Mouse (Mus musculus): ENCODE measurements around the gene Klhl26.

Gene Klhl26

GRCm38 (mm10) chr8:70501820-70502529 lies 25.2 kb upstream of the Klhl26 start:
- DNase-seq, result no peak

GRCm38 (mm10) chr8:70500386-70501301 lies 23.9 kb upstream of the Klhl26 start:
- DNase-seq, result no peak

GRCm38 (mm10) chr8:70495771-70496062 lies 18.9 kb upstream of the Klhl26 start:
- DNase-seq, result no peak

GRCm38 (mm10) chr8:70495001-70495770 lies 18.4 kb upstream of the Klhl26 start:
- no peak for DNase-seq

DNA sequence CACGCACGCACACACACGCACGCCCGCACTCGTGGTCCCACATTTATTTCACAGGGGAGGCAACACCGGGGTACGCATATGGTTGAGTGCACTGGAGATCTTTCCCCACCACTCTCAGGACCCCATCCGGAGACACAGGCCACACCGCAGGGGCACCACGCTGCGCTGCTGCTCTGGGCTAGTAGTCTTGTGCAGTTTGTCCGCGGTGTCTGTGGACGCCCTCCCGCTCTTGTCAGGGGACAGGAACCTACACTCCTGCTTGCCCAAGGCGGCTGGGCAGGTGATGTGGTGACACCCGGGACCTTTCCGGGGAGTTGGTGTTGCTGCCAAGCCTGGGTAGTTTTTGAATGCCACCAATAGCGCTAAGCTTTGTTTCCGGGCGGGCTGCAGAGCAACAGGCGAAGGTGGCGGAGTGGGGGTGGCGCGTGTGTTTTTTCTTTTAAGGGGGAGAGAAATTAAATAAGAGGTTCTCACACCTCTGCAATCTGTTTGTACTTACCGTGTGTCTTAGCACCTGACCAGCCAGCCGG lies 17.7 kb upstream of the Klhl26 start:
- no peak for DNase-seq

GRCm38 (mm10) chr8:70493692-70494415 lies 17.1 kb upstream of the Klhl26 start:
- no peak for DNase-seq

GRCm38 (mm10) chr8:70492664-70493640 lies 16.2 kb upstream of the Klhl26 start, which contains the start of gene Crlf1:
Gene Crlf1 (plus strand): TSS chr8:70493158.
- no peak for DNase-seq

DNA sequence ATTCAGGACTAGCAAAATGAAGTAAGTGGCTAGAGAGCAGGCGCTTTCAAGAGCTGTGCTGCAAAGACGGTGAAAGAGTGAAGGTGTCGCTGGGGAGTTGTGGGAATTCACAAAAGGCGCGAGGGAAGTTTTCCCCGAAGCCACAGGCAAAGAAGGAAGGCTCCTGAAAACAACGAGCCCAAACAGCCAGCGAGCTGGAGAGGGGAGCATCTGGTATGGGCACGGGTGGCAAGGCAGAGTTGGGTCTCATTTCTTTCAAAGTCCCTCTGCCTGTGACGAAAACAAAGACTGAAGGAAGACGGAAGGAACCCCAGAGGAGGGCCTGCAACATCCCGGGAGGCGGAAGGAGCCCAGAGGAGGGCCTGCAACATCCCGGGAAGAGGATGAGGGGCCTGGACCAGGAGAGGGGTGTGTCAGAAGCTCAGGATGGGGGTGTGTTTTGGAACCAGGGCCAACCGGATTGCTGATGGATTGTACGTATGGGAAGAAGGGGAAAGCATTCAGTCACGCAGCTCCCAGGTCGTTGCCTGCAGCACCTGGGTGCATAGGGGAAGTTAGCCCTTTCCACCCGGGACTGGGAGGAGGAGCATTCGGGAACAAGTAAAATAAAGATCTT lies 14.2 kb upstream of the Klhl26 start:
- no peak for DNase-seq

DNA sequence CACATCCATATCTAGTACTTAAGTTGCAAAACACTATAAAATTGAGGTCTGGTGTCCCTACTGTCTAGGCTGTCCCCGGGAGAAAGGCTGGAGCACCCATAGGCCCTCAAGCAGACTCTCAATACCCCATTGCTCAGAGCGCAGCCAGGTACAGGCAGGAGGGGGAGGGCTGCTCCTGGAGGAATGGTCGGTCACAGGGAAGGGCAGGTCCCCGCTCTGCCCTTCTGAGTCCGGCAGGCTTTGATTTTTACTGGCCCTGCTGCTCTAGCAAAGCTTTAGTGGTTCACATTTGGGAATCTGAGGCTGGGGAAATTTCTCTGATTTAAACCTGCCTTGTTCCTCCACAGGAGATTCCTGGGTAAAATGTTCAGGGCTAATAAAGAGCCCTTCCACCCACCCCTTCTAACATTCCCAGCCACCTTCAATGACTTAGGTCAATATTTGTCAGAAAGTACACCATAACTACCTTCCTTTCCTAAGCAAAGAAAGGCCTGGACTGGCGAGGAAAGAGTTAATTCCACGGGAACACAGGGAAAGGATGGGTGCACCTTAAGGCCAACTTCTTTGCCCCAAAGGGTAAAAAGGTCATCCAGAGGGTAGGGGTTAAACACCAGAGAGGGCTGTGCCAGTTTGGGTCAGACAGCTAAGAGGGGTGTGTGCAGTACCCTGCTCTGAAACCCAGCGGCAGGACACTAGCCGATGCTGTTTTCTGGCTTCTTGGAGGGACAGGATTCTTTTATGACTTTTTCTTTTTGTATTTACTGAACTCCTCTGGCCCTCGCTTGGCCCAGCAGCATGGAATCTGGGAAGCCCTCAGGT lies 13.5 kb upstream of the Klhl26 start:
- DNase-seq, result no peak

- DNase-seq, result no peak
These were observed 12.8 kb upstream of the Klhl26 start for GRCm38 (mm10) chr8:70489576-70489975.

GRCm38 (mm10) chr8:70488931-70489470 lies 12.2 kb upstream of the Klhl26 start:
- DNase-seq, result no peak

GRCm38 (mm10) chr8:70487993-70488796 lies 11.4 kb upstream of the Klhl26 start:
- no peak for DNase-seq

DNA sequence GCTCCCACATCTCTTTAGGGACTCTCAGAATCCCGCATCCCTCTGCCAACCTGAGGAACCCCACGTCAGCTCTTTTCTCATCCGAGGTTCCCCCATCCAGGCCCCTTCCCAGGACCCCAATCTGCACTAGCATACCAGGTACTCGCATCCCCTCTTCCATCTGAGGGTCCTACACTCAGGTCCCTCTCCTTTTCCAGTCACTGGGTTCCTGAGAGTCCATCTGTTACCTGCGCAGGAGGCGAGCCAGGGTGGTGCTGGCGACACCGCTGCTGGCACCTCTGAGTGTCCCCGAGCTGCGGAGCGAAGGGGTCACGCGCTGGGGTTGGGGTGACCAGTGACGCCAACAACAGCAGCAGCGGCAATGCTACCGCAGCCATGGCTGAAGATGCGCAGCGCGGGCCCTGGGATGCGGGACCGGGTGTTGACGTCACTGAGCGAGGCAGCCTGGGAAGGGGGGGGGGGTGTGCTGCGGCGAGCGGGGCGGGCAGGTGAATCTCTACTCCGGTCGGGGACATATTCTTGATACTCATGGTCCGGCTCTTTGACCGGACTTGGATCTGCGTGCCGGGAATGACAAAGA lies 10.3 kb upstream of the Klhl26 start, which contains the start of gene Tmem59l:
Gene Tmem59l, minus strand, starts transcription at position 418 of the 580 bp plus-strand sequence.
- no peak for DNase-seq

DNA sequence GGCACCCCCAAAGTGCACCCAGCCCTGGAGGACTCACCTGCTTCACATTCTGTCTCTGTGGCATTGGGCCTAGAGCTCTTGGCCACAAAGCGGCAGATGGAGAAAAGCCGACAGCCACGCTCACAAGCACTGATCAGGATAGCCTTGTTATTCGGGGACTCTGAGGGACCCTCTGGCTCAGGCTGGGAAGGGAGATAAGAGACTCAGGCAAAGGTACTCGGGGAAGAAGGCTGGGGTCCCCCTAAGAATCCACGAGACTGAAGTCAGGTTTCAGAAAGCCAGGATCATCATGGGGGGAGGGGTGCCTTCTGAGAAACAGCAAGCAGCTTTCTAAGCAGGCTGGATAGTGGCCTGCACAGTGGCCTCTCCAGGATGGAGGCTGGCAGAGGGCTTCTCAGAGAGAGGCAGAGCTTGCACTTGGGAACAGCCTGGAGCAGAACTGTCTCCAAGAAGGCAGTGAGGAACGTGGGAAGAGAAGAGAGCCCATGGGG lies 9.5 kb upstream of the Klhl26 start:
- no peak for DNase-seq

DNA sequence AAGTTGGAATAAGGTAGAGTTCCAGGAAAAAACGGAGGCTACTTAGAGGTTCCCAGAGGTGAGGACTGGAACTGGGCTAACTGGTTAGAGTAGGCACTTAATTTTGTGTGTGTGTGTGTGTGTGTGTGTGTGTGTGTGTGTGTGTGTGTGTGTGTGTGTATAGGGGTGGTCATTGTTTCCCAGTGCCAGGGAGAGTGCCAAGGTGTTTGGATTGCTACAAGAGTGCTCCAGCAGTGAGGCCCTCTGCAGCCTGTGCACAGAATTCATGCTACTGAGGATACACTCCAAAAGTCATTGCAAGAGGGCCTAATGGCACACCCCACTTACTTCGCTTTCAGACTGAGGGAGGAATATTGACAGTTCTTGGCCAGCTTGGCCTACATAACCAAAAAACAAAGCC lies 6.2 kb upstream of the Klhl26 start:
- DNase-seq, result no peak

DNA sequence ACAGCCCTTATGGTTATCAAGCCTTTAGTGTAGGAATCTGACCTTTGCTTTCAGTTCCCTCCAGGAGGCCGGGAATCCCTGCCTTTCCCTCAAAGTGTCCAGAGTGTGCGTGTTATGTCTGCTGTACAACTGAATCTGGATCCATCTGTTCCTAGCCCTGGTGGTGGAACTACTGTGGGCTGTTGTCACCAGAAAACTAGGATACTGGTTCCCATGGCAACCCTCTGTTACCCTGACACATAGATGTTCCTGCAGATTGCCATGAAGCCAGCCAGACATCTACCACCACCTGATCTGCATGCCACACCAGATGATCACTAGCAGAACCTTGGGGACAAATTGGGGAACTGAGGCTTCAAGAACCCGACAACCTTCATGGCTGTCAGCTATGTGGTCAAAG lies 5.1 kb upstream of the Klhl26 start:
- no peak for DNase-seq

- DNase-seq, result peak in 1 of 2 experiments; percentile 44
These were observed 658 bp upstream of the Klhl26 start for GRCm38 (mm10) chr8:70477269-70477982.

All from kidney, adult 8-10 months (tissue).